Mouse (Mus musculus) adrenal gland, postnatal 36 days (tissue): ENCODE measurements around the gene Cacna1d. TPM values are rescaled to one million over a fixed set of nuclear protein-coding genes. Genes with fewer than 3 reads are reported as not detected.
A peak's percentile ranks its signal among the peaks of the same experiment; 100 is the strongest.

Experiments
- DNase-seq, 2 experiments: peaks; one replicate each; pipeline ENCODE4 v3.0.0; 2021; ENCODE audit warnings: mixed read lengths in 1 of 2
- total RNA-seq, 2 experiments: library from RNA; stranded (reverse); gene quantifications; 2 replicates each; pipeline ENCODE4 v1.2.3; 2021

Gene Cacna1d
- total RNA-seq, 2 experiments from 2014 or later, result 11.2 to 16.6 TPM

GRCm38 (mm10) chr14:30458820-30459219 lies 32.4 kb downstream of the Cacna1d start:
- no peak for DNase-seq

- DNase-seq, result no peak
Measured at GRCm38 (mm10) chr14:30457897-30458296, 33.4 kb downstream of the Cacna1d start.

GRCm38 (mm10) chr14:30457436-30457835 lies 33.8 kb downstream of the Cacna1d start:
- DNase-seq, result no peak

DNA sequence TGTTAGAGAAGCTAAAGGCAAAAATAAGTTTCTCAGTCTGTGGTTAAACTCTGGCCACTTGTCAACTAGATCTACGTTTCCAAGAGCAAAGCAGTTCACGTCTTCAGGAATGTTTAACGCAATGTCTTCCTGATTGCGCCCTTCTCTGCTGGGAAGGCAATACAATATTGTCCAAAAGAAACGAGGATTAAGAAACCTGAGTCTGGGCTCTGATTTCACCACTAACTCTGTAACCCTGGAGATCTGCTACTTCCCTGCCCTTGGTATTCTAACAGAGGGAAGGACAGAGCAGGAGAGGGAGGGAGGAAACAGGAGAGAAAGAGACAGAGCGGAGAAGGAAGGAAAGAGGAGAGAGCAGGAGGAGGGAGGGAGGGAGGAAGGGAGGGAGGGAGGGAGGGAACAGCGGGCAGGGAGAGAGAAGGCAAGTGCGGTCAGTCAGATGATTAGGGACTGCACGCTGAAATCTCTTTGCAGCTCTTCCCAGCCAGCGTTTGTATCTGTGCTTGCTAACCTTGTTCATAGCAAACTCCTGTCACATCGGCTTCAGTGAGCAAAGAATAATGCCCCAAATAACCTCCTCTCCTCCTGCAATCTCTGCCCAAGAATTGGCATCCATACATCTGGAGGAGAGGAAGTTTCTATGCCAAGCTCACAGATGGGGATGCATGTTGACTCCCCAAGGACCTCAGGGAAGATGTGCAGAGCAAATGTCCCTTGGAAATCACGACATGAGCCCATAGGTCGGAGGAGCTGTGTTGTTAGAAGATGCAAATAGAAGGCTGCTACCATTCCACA lies 35.3 kb downstream of the Cacna1d start:
- no peak for DNase-seq

- no peak for DNase-seq
Measured at GRCm38 (mm10) chr14:30439915-30440314, 51.3 kb downstream of the Cacna1d start.

GRCm38 (mm10) chr14:30435316-30435715 lies 55.9 kb downstream of the Cacna1d start:
- DNase-seq, result no peak

GRCm38 (mm10) chr14:30430446-30430845 lies 60.8 kb downstream of the Cacna1d start:
- no peak for DNase-seq

DNA sequence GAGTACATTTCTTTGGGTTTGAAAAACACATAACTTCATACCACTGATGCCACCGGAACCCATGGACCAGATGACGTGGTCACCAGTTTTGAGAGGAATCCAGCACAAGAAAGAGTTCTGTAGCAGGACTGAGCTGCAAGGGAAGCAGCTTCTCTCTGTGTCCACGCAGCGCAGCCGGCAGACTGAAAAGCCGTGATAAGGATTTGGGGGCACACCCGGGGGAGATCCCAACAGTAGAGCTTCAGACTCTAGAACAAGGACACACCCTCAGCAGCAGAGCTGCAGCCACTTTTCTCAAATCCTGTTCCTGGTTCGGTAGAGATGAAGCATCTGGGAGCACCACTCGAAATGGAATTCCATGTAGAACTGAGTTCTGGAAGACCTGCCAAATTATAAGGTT lies 61.2 kb downstream of the Cacna1d start:
- DNase-seq, result no peak

DNA sequence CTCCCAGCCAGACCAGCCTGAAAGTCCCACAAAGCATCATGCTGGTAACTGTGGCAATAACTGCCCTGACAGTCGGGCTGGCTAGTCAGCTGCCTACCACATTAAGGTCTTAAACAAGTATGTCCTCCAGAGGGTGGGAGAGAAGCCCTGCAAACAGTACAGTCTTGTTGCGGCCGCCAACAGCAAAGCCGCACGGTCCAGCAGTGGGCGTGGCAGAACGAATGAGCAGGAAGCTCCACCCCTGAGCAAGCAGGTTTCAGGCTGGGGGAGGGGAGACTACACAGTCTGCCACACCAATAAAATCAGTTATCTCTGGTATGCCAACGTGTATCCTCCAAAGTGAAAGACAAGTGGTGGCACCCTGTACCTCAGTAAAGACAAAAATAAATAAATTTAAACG lies 61.6 kb downstream of the Cacna1d start:
- no peak for DNase-seq

GRCm38 (mm10) chr14:30428757-30429156 lies 62.5 kb downstream of the Cacna1d start:
- DNase-seq, result no peak

GRCm38 (mm10) chr14:30425876-30426275 lies 65.4 kb downstream of the Cacna1d start:
- no peak for DNase-seq

- no peak for DNase-seq
Measured at GRCm38 (mm10) chr14:30425175-30425574, 66.1 kb downstream of the Cacna1d start.

- peak in 1 of 2 experiments; percentile 17 for DNase-seq
Measured at GRCm38 (mm10) chr14:30424638-30425037, 66.6 kb downstream of the Cacna1d start.

DNA sequence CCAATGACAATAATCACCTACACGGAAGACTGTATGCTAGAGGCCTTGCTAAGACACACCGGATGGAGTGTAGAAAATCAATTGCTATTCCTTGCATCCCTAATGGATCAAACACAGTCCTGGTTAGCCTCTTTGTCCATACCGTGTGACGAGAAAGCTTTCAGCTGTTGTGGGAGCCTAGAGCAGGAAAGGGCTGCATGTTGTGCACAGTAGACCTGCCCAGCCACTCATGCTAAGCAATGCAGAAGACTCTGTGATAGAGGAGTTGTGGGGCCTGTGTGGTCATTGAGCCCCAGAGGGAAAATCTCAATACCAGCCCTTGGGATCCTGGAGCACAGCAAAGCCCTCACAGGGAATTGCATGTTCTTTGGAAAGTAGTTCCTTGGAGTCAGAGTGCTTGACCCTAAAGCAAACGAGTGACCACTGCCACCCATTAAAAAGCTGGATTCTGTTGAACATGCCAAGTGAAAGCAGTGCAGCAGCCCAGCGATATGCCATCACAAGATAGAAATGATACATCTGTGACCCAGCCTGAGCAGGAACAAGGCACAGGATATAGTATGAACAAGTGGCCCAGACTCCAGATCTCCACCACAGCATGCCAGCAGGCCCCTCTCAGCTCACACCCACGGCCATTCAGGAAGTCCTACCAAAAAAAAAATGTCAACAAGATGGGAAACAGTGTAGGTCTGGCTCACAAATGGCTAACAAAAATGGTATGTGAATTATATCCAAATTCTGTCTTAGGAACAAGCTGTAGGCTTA lies 68.7 kb downstream of the Cacna1d start:
- DNase-seq, result no peak

- DNase-seq, result no peak
Measured at GRCm38 (mm10) chr14:30419458-30419857, 71.8 kb downstream of the Cacna1d start.

GRCm38 (mm10) chr14:30419046-30419445 lies 72.2 kb downstream of the Cacna1d start:
- DNase-seq, result no peak

- DNase-seq, result no peak
Measured at GRCm38 (mm10) chr14:30415830-30416229, 75.4 kb downstream of the Cacna1d start.

DNA sequence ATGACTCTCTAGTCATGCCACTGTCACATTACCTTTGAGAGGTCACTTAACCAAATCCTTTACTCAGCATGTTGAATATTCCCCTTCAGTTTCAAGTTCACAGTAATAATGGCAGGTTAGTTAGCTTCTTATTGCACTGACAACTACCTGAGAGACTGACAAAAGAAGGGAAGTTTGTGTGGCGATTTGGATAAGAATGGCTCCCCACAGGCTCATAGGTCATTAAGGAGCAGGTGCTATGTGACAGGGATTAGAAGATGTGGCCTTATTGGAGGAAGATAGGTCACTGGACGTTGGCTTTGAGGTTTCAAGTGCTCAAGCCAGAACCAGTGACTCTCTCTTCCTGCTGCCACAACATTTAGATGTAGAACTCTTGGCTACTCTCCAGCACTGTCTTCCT lies 77.1 kb downstream of the Cacna1d start:
- no peak for DNase-seq

- DNase-seq, result no peak
Measured at GRCm38 (mm10) chr14:30409331-30409730, 81.9 kb downstream of the Cacna1d start.

GRCm38 (mm10) chr14:30405456-30406225 lies 85.6 kb downstream of the Cacna1d start:
- peak in 1 of 2 experiments; percentile 7 for DNase-seq

DNA sequence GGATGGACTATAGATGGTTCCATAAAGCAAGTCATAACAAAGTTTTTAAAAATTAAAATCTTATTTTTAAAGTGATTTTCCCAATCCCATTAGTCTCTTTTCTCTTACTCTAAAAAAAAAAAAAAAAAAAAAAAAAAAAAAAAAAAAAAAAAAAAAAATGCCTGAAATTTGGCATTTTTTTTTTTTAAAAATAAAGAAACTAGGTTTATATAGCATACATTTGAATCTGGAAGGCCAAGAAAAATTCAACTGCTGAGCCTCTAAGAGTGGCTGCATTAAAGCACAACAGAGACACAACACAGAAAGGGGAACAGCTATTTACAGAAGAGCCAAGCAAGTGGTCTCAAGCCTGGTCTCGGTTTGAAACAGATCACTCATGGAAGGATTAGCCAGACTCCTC lies 112.9 kb downstream of the Cacna1d start:
- DNase-seq, result no peak

GRCm38 (mm10) chr14:30372878-30373277 lies 118.4 kb downstream of the Cacna1d start:
- no peak for DNase-seq

DNA sequence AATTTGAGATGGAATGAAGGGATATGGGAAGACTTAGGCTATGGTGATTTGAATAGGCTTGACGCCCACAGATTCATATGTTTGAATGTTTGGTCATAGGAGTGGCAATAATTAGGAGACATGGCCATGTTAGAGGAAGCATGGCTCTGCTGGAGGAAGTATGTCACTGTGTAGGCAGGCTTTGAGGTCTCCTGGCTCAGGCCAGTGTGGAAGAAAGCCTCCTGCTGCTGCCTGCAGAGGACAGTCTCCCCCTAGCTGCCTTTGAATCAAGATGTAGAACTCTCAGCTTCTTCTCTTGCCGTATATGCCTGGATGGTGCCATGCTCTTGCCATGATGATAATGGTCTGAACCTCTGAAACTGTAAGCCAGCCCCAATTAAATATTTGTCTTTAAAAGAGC lies 120.2 kb downstream of the Cacna1d start:
- no peak for DNase-seq
